Mouse (Mus musculus): ENCODE data around the gene 4930544D05Rik. TPM values are rescaled to one million over a fixed set of nuclear protein-coding genes. Genes with fewer than 3 reads are reported as not detected.
A peak's percentile ranks its signal among the peaks of the same experiment; 100 is the strongest.
"Not testable (repeated sequence)": the region's sequence is repeated elsewhere in the genome, so short reads cannot be mapped to it uniquely, and the experiment has no call there.

The 4930544D05Rik gene
- polyA plus RNA-seq (2014; fragmentation: Nextera tagmentation; extraction: Ambion mirVana) = not detected in 2 replicates

- H3K4me3 ChIP-seq (ENCODE audit: low read depth, low read length) = peak within 1 kb of the TSS; percentile 20
- H3K4me2 ChIP-seq (ENCODE audit: low read depth) = peak within 1 kb of the TSS; percentile 40
- H3K27ac ChIP-seq (ENCODE audit: low read depth, low read length) = no peak within 1 kb of the TSS
- peaks cover 4% of the 10 kb centered on the region; the same call in 1 of the 2 replicates for H3K4me1 ChIP-seq (ENCODE audit: control insufficient read depth, insufficient read depth, low read length)
- H3K9me3 ChIP-seq (ENCODE audit: control insufficient read depth, low read length) = no peaks in the 10 kb centered on the region
- no peaks in the 10 kb centered on the region for H3K27me3 ChIP-seq (ENCODE audit: control insufficient read depth, insufficient read depth, low read length)
- peak within 1 kb of the TSS; percentile 31; the same call in 1 of the 2 replicates for H3K9ac ChIP-seq (ENCODE audit: low read length)
- DNase-seq (ENCODE audit: low spot score) = no peak
- no peak for ATAC-seq (ENCODE audit: insufficient read depth, low FRiP score, low TSS enrichment)
- H3K36me3 ChIP-seq (ENCODE audit: control insufficient read depth, insufficient read depth, low read length) = peaks cover 3% of the 10 kb centered on the region
- WGBS = 15% methylated on average over 21 of the region's 21 CpGs
Observed at GRCm38 (mm10) chr11:70615516-70616093, at the start of gene 4930544D05Rik. TSS of gene 4930544D05Rik (plus strand) at chr11:70615848.

- WGBS = 53% methylated on average over 7 of the region's 7 CpGs
- Histone ChIP-seq H3K4me1 (ENCODE audit: control insufficient read depth, insufficient read depth, low read length) (peaks cover 31% of the 10 kb centered on the region), H3K9ac (ENCODE audit: low read length) (no peak overlapping the region)
Observed at GRCm38 (mm10) chr11:70566586-70566985, 49.1 kb upstream of the 4930544D05Rik start.

GRCm38 (mm10) chr11:70570614-70571013 lies 45.0 kb upstream of the 4930544D05Rik start:
- not testable (repeated sequence) for ATAC-seq (ENCODE audit: insufficient read depth, low FRiP score, low TSS enrichment); H3K27ac ChIP-seq (ENCODE audit: low read depth, low read length); H3K36me3 ChIP-seq (ENCODE audit: control insufficient read depth, insufficient read depth, low read length); H3K9ac ChIP-seq (ENCODE audit: low read length); H3K4me3 ChIP-seq (ENCODE audit: low read depth, low read length); H3K27me3 ChIP-seq (ENCODE audit: control insufficient read depth, insufficient read depth, low read length); H3K9me3 ChIP-seq (ENCODE audit: control insufficient read depth, low read length); H3K4me2 ChIP-seq (ENCODE audit: low read depth); DNase-seq (ENCODE audit: low spot score)
- peaks cover 15% of the 10 kb centered on the region for H3K4me1 ChIP-seq (ENCODE audit: control insufficient read depth, insufficient read depth, low read length)
- WGBS = 91% methylated on average over 1 of the region's 1 CpGs

More at GRCm38 (mm10) chr11:70566586-70566985, 49.1 kb upstream of the 4930544D05Rik start:
- no peaks in the 10 kb centered on the region for H3K9me3 ChIP-seq (ENCODE audit: control insufficient read depth, low read length)
- H3K36me3 ChIP-seq (ENCODE audit: control insufficient read depth, insufficient read depth, low read length) = no peaks in the 10 kb centered on the region
- no peak overlapping the region for H3K4me2 ChIP-seq (ENCODE audit: low read depth)
- ATAC-seq (ENCODE audit: insufficient read depth, low FRiP score, low TSS enrichment) (no peak), DNase-seq (ENCODE audit: low spot score) (no peak)
- no peak overlapping the region for H3K4me3 ChIP-seq (ENCODE audit: low read depth, low read length)
- H3K27me3 ChIP-seq (ENCODE audit: control insufficient read depth, insufficient read depth, low read length) = no peaks in the 10 kb centered on the region
- H3K27ac ChIP-seq (ENCODE audit: low read depth, low read length) = no peak overlapping the region

- Histone ChIP-seq H3K4me2 (ENCODE audit: low read depth) (no peak overlapping the region), H3K27ac (ENCODE audit: low read depth, low read length) (no peak overlapping the region), H3K9me3 (ENCODE audit: control insufficient read depth, low read length) (no peaks in the 10 kb centered on the region), H3K27me3 (ENCODE audit: control insufficient read depth, insufficient read depth, low read length) (no peaks in the 10 kb centered on the region), H3K4me1 (ENCODE audit: control insufficient read depth, insufficient read depth, low read length) (peaks cover 6% of the 10 kb centered on the region), H3K36me3 (ENCODE audit: control insufficient read depth, insufficient read depth, low read length) (no peaks in the 10 kb centered on the region), H3K9ac (ENCODE audit: low read length) (no peak overlapping the region), H3K4me3 (ENCODE audit: low read depth, low read length) (no peak overlapping the region)
- ATAC-seq (ENCODE audit: insufficient read depth, low FRiP score, low TSS enrichment) = no peak
- no peak for DNase-seq (ENCODE audit: low spot score)
- WGBS = 94% methylated on average over 1 of the region's 1 CpGs
Observed at GRCm38 (mm10) chr11:70571641-70572040, 44.0 kb upstream of the 4930544D05Rik start.

DNA sequence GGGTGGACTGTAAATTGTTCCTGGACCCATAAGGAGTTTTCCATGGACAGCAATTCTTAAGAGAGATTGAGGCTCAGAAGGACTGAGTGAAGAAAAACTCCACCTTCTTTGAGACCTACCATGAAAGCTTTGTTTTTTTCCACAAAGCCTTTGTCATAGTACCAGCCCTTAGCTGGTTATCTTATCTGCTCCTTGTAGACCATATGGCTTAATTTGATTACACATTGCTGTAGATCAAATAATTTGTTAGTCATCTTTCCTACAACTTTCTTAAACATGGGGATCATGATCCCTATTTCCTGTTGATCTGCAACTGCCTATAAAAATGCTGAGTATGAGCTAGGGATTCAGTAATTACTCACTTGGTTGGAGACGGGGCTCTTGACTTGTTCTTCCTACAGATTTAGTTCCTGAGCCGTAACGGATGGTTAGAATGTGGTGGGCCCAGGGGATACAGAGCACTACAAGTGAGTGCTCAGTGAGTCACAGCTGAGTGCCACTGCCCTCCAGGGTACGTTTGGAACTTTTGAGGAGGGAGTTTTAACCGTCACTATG lies 43.2 kb upstream of the 4930544D05Rik start:
- H3K4me2 ChIP-seq (ENCODE audit: low read depth) = no peak overlapping the region
- WGBS = 69% methylated on average over 5 of the region's 5 CpGs
- H3K27me3 ChIP-seq (ENCODE audit: control insufficient read depth, insufficient read depth, low read length) = no peaks in the 10 kb centered on the region
- no peak overlapping the region for H3K4me3 ChIP-seq (ENCODE audit: low read depth, low read length)
- no peaks in the 10 kb centered on the region for H3K36me3 ChIP-seq (ENCODE audit: control insufficient read depth, insufficient read depth, low read length)
- no peak for DNase-seq (ENCODE audit: low spot score)
- no peak for ATAC-seq (ENCODE audit: insufficient read depth, low FRiP score, low TSS enrichment)
- no peak overlapping the region for H3K9ac ChIP-seq (ENCODE audit: low read length)
- H3K9me3 ChIP-seq (ENCODE audit: control insufficient read depth, low read length) = no peaks in the 10 kb centered on the region
- H3K27ac ChIP-seq (ENCODE audit: low read depth, low read length) = no peak overlapping the region
- H3K4me1 ChIP-seq (ENCODE audit: control insufficient read depth, insufficient read depth, low read length) = peaks cover 3% of the 10 kb centered on the region; the same call in 1 of the 2 replicates

- H3K9me3 ChIP-seq (ENCODE audit: control insufficient read depth, low read length) = no peaks in the 10 kb centered on the region
- WGBS = 62% methylated on average over 6 of the region's 6 CpGs
- no peak overlapping the region for H3K4me3 ChIP-seq (ENCODE audit: low read depth, low read length)
- no peak overlapping the region for H3K9ac ChIP-seq (ENCODE audit: low read length)
- H3K27me3 ChIP-seq (ENCODE audit: control insufficient read depth, insufficient read depth, low read length) = no peaks in the 10 kb centered on the region
- peaks cover 3% of the 10 kb centered on the region; the same call in 1 of the 2 replicates for H3K4me1 ChIP-seq (ENCODE audit: control insufficient read depth, insufficient read depth, low read length)
- H3K4me2 ChIP-seq (ENCODE audit: low read depth) = no peak overlapping the region
- DNase-seq (ENCODE audit: low spot score) (no peak), ATAC-seq (ENCODE audit: insufficient read depth, low FRiP score, low TSS enrichment) (no peak)
- peak overlapping the region; percentile 23; the same call in 1 of the 2 replicates for H3K27ac ChIP-seq (ENCODE audit: low read depth, low read length)
- H3K36me3 ChIP-seq (ENCODE audit: control insufficient read depth, insufficient read depth, low read length) = no peaks in the 10 kb centered on the region
Observed at GRCm38 (mm10) chr11:70573872-70574271, 41.8 kb upstream of the 4930544D05Rik start.

GRCm38 (mm10) chr11:70577201-70577600 lies 38.4 kb upstream of the 4930544D05Rik start:
- Histone ChIP-seq H3K4me2 (ENCODE audit: low read depth) (no peak overlapping the region), H3K4me3 (ENCODE audit: low read depth, low read length) (no peak overlapping the region), H3K27me3 (ENCODE audit: control insufficient read depth, insufficient read depth, low read length) (no peaks in the 10 kb centered on the region), H3K9ac (ENCODE audit: low read length) (no peak overlapping the region), H3K4me1 (ENCODE audit: control insufficient read depth, insufficient read depth, low read length) (peaks cover 3% of the 10 kb centered on the region; the same call in 1 of the 2 replicates), H3K36me3 (ENCODE audit: control insufficient read depth, insufficient read depth, low read length) (no peaks in the 10 kb centered on the region), H3K9me3 (ENCODE audit: control insufficient read depth, low read length) (no peaks in the 10 kb centered on the region), H3K27ac (ENCODE audit: low read depth, low read length) (no peak overlapping the region)
- ATAC-seq (ENCODE audit: insufficient read depth, low FRiP score, low TSS enrichment) = no peak
- WGBS = 91% methylated on average over 3 of the region's 3 CpGs
- no peak for DNase-seq (ENCODE audit: low spot score)

DNA sequence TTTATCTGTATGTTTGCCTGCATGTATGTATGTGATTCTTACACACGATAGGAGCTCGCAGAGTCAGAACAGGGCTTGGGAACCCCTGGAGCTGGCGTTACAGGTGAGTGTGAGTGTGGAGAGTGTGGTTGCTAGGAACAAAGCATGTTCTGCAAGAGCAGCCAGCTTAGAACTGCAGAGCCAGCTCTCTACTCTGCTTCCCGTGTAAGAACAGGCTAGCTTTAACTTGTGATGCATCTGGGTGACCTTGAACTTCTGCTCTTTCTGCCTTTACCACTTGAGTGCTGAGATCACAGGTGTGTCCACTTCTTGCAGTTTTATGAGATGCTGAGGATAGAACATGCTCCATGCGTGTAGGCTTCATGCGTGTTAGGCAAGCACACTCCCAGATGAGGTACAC lies 36.7 kb upstream of the 4930544D05Rik start:
- no peak overlapping the region for H3K27ac ChIP-seq (ENCODE audit: low read depth, low read length)
- H3K27me3 ChIP-seq (ENCODE audit: control insufficient read depth, insufficient read depth, low read length) = no peaks in the 10 kb centered on the region
- no peaks in the 10 kb centered on the region for H3K36me3 ChIP-seq (ENCODE audit: control insufficient read depth, insufficient read depth, low read length)
- H3K4me3 ChIP-seq (ENCODE audit: low read depth, low read length) = no peak overlapping the region
- H3K9ac ChIP-seq (ENCODE audit: low read length) = no peak overlapping the region
- no peaks in the 10 kb centered on the region for H3K9me3 ChIP-seq (ENCODE audit: control insufficient read depth, low read length)
- ATAC-seq (ENCODE audit: insufficient read depth, low FRiP score, low TSS enrichment) (no peak), DNase-seq (ENCODE audit: low spot score) (no peak)
- WGBS = 92% methylated on average over 6 of the region's 6 CpGs
- no peaks in the 10 kb centered on the region for H3K4me1 ChIP-seq (ENCODE audit: control insufficient read depth, insufficient read depth, low read length)
- no peak overlapping the region for H3K4me2 ChIP-seq (ENCODE audit: low read depth)
